Mouse (Mus musculus) hindbrain, embryonic 15.5 days (tissue): Measurements from ENCODE around the gene Tjp2. TPM values are rescaled to one million over a fixed set of nuclear protein-coding genes. Genes with fewer than 3 reads are reported as not detected.

Experiments used
- ATAC-seq: fragments of 200-750 bp; cut with Nextera tagmentation; 2 replicates; pipeline ENCODE4 v1.8.0; 2017; ENCODE audit warnings: low read depth, moderate number of reproducible peaks, moderate TSS enrichment; ENCODE audit not compliant: low FRiP score
- H3K27ac ChIP-seq: fragments of 300-500 bp; sonication (generic); replicated peaks from 2 replicates; pipeline ENCODE4 v1.5.1; 2015; ENCODE audit warnings: mild to moderate bottlenecking, inconsistent platforms
- H3K27me3 ChIP-seq: fragments of 300-500 bp; sonication (generic); 2 replicates; pipeline ENCODE4 v1.6.1; 2015; ENCODE audit warnings: control low read depth, inconsistent platforms
- H3K36me3 ChIP-seq: fragments of 300-500 bp; sonication (generic); 2 replicates; pipeline ENCODE4 v1.6.1; 2015; ENCODE audit warnings: control low read depth, inconsistent platforms
- H3K4me1 ChIP-seq: fragments of 300-500 bp; sonication (generic); replicated peaks from 2 replicates; pipeline ENCODE4 v1.6.1; 2015; ENCODE audit warnings: control low read depth, inconsistent platforms
- H3K4me2 ChIP-seq: fragments of 300-500 bp; sonication (generic); 2 replicates; pipeline ENCODE4 v1.6.1; 2015; ENCODE audit warnings: moderate library complexity, mild to moderate bottlenecking, inconsistent platforms
- H3K4me3 ChIP-seq: fragments of 300-500 bp; sonication (generic); 2 replicates; pipeline ENCODE4 v1.5.1; 2015; ENCODE audit warnings: mild to moderate bottlenecking, inconsistent platforms
- H3K9ac ChIP-seq: fragments of 300-500 bp; sonication (generic); 2 replicates; pipeline ENCODE4 v1.6.1; 2015; ENCODE audit warnings: inconsistent platforms
- H3K9me3 ChIP-seq: fragments of 300-500 bp; sonication (generic); 2 replicates; pipeline ENCODE4 v1.6.1; 2016; ENCODE audit warnings: control low read depth, inconsistent platforms
- WGBS: fragments of 180-500 bp; shearing (Covaris S2); methylation state at CpG from one replicate; pipeline ENCODE4 v1.1.7; 2015; 5-methylcytosine and 5-hydroxymethylcytosine counted together
- polyA plus RNA-seq: library from polyadenylated mRNA; unstranded; fragments of >200 nt; fragmentation: Nextera tagmentation; extraction: Ambion mirVana; gene quantifications from 2 replicates; pipeline ENCODE4 v1.2.1, GENCODE M21; 2015

Gene Tjp2
- polyA plus RNA-seq, 1 experiment from 2014 or later = 12.9 TPM

DNA sequence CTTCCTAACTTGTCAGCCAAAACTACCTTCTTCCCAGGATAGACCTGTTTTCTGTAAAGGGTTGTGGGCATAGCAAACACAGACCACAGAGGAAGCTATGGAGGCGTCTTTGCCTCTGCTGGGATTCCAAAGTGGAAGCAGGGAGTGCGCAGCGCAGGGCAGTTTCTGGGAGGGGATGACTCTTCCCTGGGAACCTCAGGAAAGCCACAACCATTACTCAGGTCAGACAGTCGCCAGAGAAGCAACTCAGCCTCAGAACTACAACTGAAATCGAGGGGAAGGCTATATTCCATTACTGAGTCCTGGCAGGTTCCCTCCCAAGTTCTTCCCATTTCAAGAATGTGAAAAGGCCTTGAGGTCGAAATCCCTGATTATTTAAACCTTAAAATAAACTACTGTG is 51.8 kb downstream of the Tjp2 start:
- Histone ChIP-seq H3K9ac (peak overlapping the region; percentile 67; the same call in 1 of the 2 replicates), H3K4me1 (peaks cover 21% of the 10 kb centered on the region), H3K27me3 (no peaks in the 10 kb centered on the region)

GRCm38 (mm10) chr19:24168531-24168930 is 56.3 kb downstream of the Tjp2 start:
- WGBS = 76% methylated on average over 10 of the region's 10 CpGs

More for the DNA sequence above, 51.8 kb downstream of the Tjp2 start:
- H3K36me3 ChIP-seq = no peaks in the 10 kb centered on the region
- no peak for ATAC-seq
- peak overlapping the region; percentile 87 for H3K4me3 ChIP-seq
- H3K27ac ChIP-seq = no peak overlapping the region
- no peaks in the 10 kb centered on the region for H3K9me3 ChIP-seq
- H3K4me2 ChIP-seq = peak overlapping the region; percentile 81
- 14% methylated on average over 6 of the region's 6 CpGs for WGBS

GRCm38 (mm10) chr19:24166516-24167091 is 58.2 kb downstream of the Tjp2 start:
- Histone ChIP-seq H3K9me3 (no peaks in the 10 kb centered on the region), H3K27me3 (no peaks in the 10 kb centered on the region), H3K4me2 (peak overlapping the region; percentile 40), H3K9ac (no peak overlapping the region), H3K27ac (no peak overlapping the region), H3K4me1 (0 out of 2 replicates have a peak, but pooled peaks cover 8% of the 10 kb centered on the region), H3K4me3 (no peak overlapping the region), H3K36me3 (no peaks in the 10 kb centered on the region)
- peak; percentile 65 for ATAC-seq
- WGBS = 24% methylated on average over 17 of the region's 17 CpGs

More at GRCm38 (mm10) chr19:24168531-24168930, 56.3 kb downstream of the Tjp2 start:
- Histone ChIP-seq H3K9ac (no peak overlapping the region), H3K27ac (no peak overlapping the region), H3K4me3 (no peak overlapping the region), H3K9me3 (no peaks in the 10 kb centered on the region), H3K4me2 (no peak overlapping the region), H3K4me1 (peaks cover 18% of the 10 kb centered on the region), H3K27me3 (no peaks in the 10 kb centered on the region), H3K36me3 (no peaks in the 10 kb centered on the region)
- no peak for ATAC-seq

- no peak overlapping the region for H3K27ac ChIP-seq
- no peak overlapping the region for H3K4me3 ChIP-seq
- WGBS = 46% methylated on average over 4 of the region's 4 CpGs
- no peaks in the 10 kb centered on the region for H3K9me3 ChIP-seq
- no peak overlapping the region for H3K4me2 ChIP-seq
- H3K36me3 ChIP-seq = no peaks in the 10 kb centered on the region
- H3K4me1 ChIP-seq = peaks cover 21% of the 10 kb centered on the region; the same call in 1 of the 2 replicates
- no peak overlapping the region for H3K9ac ChIP-seq
- ATAC-seq = no peak
- H3K27me3 ChIP-seq = no peaks in the 10 kb centered on the region
These were observed 60.9 kb downstream of the Tjp2 start for GRCm38 (mm10) chr19:24163974-24164373.

- H3K27me3 ChIP-seq = no peaks in the 10 kb centered on the region
- peaks cover 17% of the 10 kb centered on the region; the same call in 1 of the 2 replicates for H3K4me1 ChIP-seq
- peak; percentile 86 for ATAC-seq
- H3K9ac ChIP-seq = no peak overlapping the region
- H3K36me3 ChIP-seq = no peaks in the 10 kb centered on the region
- peak overlapping the region; percentile 51; the same call in 1 of the 2 replicates for H3K27ac ChIP-seq
- 16% methylated on average over 8 of the region's 8 CpGs for WGBS
- H3K4me3 ChIP-seq = no peak overlapping the region
- H3K4me2 ChIP-seq = 0 out of 2 replicates have a peak overlapping the region, but pooled peaks have one; percentile 15
- H3K9me3 ChIP-seq = no peaks in the 10 kb centered on the region
These were observed 64.4 kb downstream of the Tjp2 start for GRCm38 (mm10) chr19:24160460-24160859.

- no peak overlapping the region for H3K4me3 ChIP-seq
- no peak overlapping the region for H3K27ac ChIP-seq
- no peak overlapping the region for H3K4me2 ChIP-seq
- WGBS = 43% methylated on average over 9 of the region's 9 CpGs
- H3K9me3 ChIP-seq = no peaks in the 10 kb centered on the region
- H3K9ac ChIP-seq = no peak overlapping the region
- no peaks in the 10 kb centered on the region for H3K36me3 ChIP-seq
- no peaks in the 10 kb centered on the region for H3K27me3 ChIP-seq
- no peak for ATAC-seq
- H3K4me1 ChIP-seq = peaks cover 13% of the 10 kb centered on the region; the same call in 1 of the 2 replicates
These were observed 65.1 kb downstream of the Tjp2 start for GRCm38 (mm10) chr19:24159751-24160150.

DNA sequence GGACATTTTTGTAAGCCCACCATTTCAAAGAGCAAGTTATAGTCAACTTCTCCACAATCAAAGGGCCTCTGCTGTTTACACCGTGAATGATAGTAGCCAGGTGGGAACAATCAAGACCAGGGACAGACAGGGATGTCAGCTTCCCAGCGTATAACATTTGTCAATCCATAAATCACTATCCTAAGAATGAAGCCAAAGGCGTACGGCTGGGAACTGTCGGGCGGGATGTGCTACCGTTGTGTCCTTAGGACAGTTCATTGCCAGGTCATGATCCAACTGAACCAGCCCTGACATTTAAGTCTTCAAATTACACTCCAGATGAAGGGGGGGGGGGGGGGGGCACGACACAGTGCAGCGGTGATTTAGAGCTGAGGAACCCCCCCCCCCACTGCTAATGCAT is 65.5 kb downstream of the Tjp2 start:
- no peaks in the 10 kb centered on the region for H3K9me3 ChIP-seq
- H3K4me1 ChIP-seq = peaks cover 13% of the 10 kb centered on the region; the same call in 1 of the 2 replicates
- no peak overlapping the region for H3K27ac ChIP-seq
- no peak for ATAC-seq
- no peak overlapping the region for H3K4me2 ChIP-seq
- no peak overlapping the region for H3K4me3 ChIP-seq
- WGBS = 43% methylated on average over 9 of the region's 9 CpGs
- no peaks in the 10 kb centered on the region for H3K36me3 ChIP-seq
- H3K27me3 ChIP-seq = no peaks in the 10 kb centered on the region
- H3K9ac ChIP-seq = no peak overlapping the region

DNA sequence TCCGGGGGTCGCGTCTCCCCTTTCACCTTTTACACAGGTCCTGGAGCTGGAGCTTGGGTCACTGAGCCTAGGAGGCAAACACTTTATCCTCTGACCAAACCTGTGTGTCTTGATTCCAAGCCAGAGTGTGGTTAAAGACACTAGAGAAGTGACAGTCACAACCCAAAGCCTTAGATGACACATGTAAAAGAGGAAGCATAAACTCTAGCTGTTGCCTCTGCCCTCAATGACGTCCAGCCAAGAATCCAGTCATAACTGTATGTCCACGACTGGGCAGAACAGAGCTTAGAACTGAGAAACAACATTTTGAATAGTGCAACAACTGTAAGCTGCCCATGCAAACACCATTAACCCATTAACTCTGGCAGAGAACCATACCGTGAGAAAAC is 68.8 kb downstream of the Tjp2 start:
- H3K27me3 ChIP-seq = no peaks in the 10 kb centered on the region
- WGBS = 64% methylated on average over 6 of the region's 6 CpGs
- no peaks in the 10 kb centered on the region for H3K9me3 ChIP-seq
- peaks cover 13% of the 10 kb centered on the region; the same call in 1 of the 2 replicates for H3K4me1 ChIP-seq
- H3K9ac ChIP-seq = no peak overlapping the region
- H3K4me2 ChIP-seq = no peak overlapping the region
- no peak overlapping the region for H3K27ac ChIP-seq
- H3K36me3 ChIP-seq = no peaks in the 10 kb centered on the region
- H3K4me3 ChIP-seq = no peak overlapping the region
- ATAC-seq = no peak

- Histone ChIP-seq H3K4me3 (no peak overlapping the region), H3K27ac (no peak overlapping the region), H3K9ac (no peak overlapping the region), H3K4me2 (no peak overlapping the region), H3K9me3 (no peaks in the 10 kb centered on the region), H3K27me3 (no peaks in the 10 kb centered on the region), H3K36me3 (no peaks in the 10 kb centered on the region), H3K4me1 (peaks cover 10% of the 10 kb centered on the region; the same call in 1 of the 2 replicates)
- WGBS = 38% methylated on average over 8 of the region's 8 CpGs
- ATAC-seq = no peak
These were observed 69.3 kb downstream of the Tjp2 start for GRCm38 (mm10) chr19:24155395-24156066.

- no peak overlapping the region for H3K4me2 ChIP-seq
- 56% methylated on average over 9 of the region's 9 CpGs for WGBS
- H3K9ac ChIP-seq = no peak overlapping the region
- H3K4me1 ChIP-seq = no peaks in the 10 kb centered on the region
- no peaks in the 10 kb centered on the region for H3K27me3 ChIP-seq
- peak; percentile 27; the same call in 1 of the 2 replicates for ATAC-seq
- no peak overlapping the region for H3K4me3 ChIP-seq
- H3K36me3 ChIP-seq = no peaks in the 10 kb centered on the region
- no peak overlapping the region for H3K27ac ChIP-seq
- no peaks in the 10 kb centered on the region for H3K9me3 ChIP-seq
These were observed 71.4 kb downstream of the Tjp2 start for GRCm38 (mm10) chr19:24153266-24154023.

GRCm38 (mm10) chr19:24144009-24144408 is 80.8 kb downstream of the Tjp2 start:
- Histone ChIP-seq H3K4me3 (no peak overlapping the region), H3K27ac (no peak overlapping the region), H3K9ac (no peak overlapping the region), H3K4me2 (no peak overlapping the region), H3K9me3 (no peaks in the 10 kb centered on the region), H3K27me3 (no peaks in the 10 kb centered on the region), H3K36me3 (no peaks in the 10 kb centered on the region), H3K4me1 (no peaks in the 10 kb centered on the region)
- ATAC-seq = no peak
- 87% methylated on average over 7 of the region's 7 CpGs for WGBS

GRCm38 (mm10) chr19:24142621-24143061 is 82.2 kb downstream of the Tjp2 start:
- no peak overlapping the region for H3K9ac ChIP-seq
- peak overlapping the region; percentile 72 for H3K27ac ChIP-seq
- no peaks in the 10 kb centered on the region for H3K4me1 ChIP-seq
- ATAC-seq = peak; percentile 50; the same call in 1 of the 2 replicates
- no peaks in the 10 kb centered on the region for H3K36me3 ChIP-seq
- no peak overlapping the region for H3K4me3 ChIP-seq
- peak overlapping the region; percentile 33 for H3K4me2 ChIP-seq
- no peaks in the 10 kb centered on the region for H3K9me3 ChIP-seq
- 67% methylated on average over 12 of the region's 12 CpGs for WGBS
- H3K27me3 ChIP-seq = no peaks in the 10 kb centered on the region
